Mouse (Mus musculus) ovary, adult 18-20 months (tissue): Measurements from ENCODE around the gene Colec11.

ENCODE experiments used
- DNase-seq: peaks from one replicate; pipeline ENCODE4 v3.0.0; 2022; ENCODE audit warnings: low spot score, mixed read lengths

Colec11 gene

GRCm38 (mm10) chr12:28623195-28623594, at the start of gene Colec11:
Gene Colec11, minus strand, starts transcription at chr12:28623377.
- DNase-seq, result peak; percentile 11

DNA sequence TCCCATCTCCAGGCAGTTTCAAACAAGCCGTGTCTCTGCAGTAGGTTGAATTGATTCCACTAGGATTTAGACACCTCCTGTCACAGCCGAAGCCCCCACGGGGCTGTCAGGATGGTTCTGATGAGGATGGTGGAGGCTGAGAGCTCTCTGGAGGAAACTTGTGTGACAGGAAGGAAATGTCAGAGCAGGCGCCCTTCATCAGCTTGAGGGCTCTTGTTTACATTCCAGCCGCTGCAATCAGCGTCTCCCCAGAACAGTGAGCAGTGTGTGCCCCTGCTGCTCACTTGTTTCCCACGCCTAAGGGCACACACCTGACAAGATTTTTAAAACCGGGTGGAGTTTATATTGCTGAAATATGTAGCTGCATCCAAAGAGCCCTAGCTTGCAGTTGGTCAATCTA, 44.1 kb upstream of the Colec11 start:
- no peak for DNase-seq

- no peak for DNase-seq
These were observed 43.6 kb upstream of the Colec11 start for GRCm38 (mm10) chr12:28666734-28667133.

DNA sequence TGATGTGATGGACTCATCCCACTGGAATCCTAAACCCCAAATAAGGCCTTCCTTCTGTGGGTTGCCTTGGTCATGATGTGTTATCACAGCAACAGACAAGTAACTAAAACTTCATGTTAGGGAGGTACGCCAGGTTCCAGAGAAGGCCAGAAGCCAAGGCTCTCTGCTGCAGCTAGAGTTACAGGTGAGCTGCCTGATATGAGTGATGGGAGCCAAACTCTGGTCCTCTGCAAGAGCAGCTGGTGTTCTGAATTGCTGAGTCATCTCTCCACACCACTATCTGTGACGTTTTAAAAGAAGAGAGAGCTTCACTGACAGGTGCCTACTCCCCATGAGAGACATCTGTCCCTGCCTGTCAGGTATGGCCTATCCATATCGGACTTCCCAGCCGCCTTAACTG, 39.5 kb upstream of the Colec11 start:
- no peak for DNase-seq

DNA sequence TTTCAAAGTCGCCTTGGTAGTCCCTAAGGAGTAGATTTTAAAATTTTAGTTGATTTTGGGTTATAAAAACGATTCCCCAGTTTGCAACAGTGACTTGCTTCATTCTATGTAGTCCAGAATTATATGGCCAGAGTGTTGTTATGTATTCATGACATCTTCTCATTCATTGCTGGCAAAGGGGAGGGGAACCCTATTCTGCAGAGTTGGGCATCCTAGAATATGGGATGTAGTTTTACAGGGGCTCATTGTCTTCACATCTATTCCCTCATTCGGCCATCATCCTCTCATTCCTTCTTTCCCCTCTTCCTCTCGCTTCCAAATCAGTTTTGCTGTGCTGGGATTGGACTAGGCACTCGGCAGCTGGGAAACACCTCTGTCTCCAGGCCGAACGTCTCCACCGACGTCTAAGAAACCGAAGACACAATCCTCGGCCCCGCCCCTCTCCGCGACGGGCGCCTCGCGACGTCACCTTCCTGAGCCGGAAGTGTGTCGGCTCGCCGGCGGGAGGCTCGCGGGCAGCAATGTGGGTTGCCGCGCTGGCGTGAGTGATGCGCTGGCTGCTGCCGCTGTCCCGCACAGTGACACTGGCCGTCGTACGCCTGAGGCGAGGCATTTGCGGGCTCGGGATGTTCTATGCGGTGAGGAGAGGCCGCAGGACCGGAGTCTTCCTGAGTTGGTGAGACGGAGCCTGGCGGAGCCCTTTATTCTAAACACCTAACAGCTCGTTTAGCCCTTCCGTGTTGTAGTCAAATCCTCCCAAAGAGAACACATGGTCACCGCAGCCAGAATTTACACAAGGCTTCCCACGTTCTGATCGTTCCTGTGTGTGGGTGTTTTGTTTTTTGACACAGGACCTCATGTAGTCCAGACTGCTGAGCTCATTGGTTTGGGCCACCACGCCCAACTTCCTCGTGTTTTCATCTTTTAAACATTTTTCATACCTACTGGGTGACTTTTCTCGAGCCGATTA, 26.2 kb upstream of the Colec11 start, which contains the start of gene Rnaseh1:
Gene Rnaseh1 (plus strand): TSS at position 462 of the 970 bp plus-strand sequence.
- DNase-seq, result peak; percentile 76

DNA sequence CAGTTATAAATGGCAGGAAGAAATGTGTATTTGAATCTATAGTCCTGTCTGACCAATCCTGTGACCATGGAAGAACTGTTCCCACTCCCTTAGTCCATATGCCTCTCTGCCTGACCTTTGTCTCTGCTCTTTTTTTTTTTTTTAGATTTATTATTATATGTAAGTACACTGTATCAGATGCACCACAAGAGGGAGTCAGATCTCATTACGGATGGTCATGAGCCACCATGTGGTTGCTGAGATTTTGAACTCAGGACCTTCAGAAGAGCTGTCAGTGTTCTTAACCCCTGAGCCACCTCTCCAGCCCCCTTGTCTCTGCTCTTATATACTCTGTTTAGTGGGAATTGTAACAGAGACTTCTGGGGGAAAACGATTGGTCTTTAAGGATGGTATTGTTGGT, 15.6 kb upstream of the Colec11 start:
- DNase-seq, result no peak

DNA sequence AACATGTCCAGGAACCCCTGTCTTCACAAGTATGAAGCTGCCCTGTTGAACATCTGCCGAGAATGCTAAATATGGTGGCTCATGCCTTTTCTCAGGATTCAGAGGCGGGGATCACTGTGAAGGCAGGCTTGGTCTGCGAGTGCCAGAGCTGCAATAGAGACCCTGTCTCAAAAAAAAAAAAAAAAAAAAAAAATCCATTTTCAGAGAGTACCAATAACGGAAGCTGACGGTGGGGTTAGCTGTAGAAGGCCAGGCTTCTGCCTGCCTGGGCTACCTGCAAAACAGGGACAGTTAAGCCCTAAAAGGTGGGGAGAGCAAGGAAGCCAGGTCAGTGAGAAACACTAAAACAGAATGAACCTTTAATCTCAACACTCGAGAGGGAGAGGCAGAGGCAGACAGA, 13.4 kb upstream of the Colec11 start:
- DNase-seq, result no peak

DNA sequence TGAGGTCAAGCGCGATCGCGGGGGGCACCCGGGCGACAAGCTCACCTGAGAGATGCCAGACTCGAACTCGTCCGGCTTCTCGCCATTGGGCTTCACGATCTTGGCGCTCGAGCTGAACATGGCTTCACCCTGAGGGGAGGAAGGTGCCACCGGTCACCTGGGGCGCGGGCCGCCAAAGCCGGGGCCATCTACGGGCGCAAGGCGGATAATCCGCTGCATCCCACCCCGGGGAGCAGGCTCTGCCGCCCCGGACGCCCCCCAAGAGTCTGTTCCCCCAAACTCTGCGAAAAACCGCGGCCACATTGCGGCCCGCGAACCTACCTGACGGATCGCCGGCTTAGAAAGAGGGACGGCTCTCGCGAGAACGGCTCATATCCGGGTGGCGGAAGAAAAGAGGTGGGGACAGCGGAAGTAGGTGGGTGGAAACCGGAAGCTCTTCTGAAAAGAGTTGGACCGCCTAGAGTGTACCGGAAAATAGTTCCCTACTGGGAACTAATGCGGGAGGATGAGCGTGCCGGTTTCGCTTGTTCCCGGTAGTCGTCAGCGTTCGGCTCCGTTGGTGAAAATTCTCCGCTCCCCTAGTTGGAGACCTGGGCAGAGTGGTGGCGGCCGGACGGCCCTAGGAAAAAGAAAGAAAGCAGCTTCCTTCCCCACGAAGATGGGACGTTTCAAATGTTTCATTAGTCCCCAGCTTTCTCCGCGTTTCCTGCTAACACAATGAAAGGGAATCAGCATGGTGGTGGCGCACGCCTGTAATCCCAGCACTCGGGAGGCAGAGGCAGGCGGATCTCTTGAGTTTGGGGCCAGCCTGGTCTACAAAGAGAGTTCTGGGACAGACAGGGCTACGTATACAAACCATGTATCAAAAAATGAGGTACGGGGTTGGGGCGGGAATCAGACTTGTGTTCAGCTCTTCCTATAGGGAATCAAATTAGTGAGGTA, 12.6 kb upstream of the Colec11 start, which contains the start of gene Rps7:
Gene Rps7 (minus strand): TSS at position 419 of the 942 bp plus-strand sequence.
- DNase-seq, result peak; percentile 88

GRCm38 (mm10) chr12:28635058-28635534, 11.9 kb upstream of the Colec11 start:
- no peak for DNase-seq

GRCm38 (mm10) chr12:28628436-28628835, 5.3 kb upstream of the Colec11 start:
- DNase-seq, result no peak

DNA sequence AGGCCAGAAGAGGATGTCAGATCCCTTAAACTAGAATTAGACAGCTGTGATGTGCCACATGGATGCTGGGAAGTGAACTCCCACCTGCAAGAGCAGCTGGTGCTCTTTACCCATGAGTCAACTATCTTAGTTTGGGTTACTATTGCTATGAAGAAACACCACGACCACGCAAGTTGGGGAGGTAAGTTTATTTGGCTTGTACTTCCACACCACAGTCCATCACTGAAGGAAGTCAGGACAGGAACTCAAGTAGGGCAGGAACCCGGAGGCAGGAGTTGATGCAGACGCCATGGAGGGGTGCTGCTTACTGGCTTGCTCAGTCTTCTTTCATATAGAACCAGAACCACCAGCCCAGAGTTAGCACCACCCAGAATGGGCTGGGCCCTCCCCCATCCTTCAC, 3.9 kb upstream of the Colec11 start:
- DNase-seq, result no peak

GRCm38 (mm10) chr12:28625407-28625806, 2.2 kb upstream of the Colec11 start:
- no peak for DNase-seq

- no peak for DNase-seq
These were observed 1.1 kb upstream of the Colec11 start for GRCm38 (mm10) chr12:28624251-28624650.

DNA sequence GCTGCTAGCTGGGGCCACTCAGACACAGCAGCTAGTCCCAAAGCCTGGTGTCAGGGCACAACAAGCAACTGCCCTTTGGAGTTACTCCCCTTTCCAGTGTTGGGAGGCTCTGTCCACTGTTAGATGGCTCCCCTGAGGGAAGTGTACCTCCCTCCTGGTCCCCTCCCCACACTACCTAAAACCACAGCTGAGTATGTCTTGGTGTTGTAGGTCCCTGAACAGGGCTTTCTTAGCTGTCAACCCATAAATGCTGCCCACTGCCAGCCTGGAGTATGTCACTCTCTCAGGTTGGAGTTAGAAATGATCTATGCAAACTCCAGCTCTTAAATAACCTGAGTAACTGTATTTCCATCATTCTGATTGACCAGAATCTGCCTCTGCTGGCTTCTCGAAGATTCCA, 536 bp downstream of the Colec11 start:
- DNase-seq, result no peak

DNA sequence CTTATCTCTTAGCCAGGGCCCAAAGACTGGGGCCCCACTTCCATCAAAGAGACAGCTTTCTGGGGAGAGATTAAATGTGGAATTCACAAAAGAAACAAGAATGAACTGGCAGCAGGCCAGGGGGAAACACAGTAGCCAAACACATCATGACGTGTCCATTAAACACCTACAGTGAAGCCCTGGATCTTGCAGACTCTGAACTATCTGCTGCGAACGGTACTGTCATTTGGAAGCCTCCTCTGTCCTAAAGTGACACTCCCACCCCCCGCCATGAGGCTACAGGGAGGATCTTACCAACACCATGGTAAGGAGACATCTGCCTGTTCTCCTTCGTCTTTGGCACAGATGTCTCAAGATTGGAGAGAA, 1.0 kb downstream of the Colec11 start:
- DNase-seq, result no peak

DNA sequence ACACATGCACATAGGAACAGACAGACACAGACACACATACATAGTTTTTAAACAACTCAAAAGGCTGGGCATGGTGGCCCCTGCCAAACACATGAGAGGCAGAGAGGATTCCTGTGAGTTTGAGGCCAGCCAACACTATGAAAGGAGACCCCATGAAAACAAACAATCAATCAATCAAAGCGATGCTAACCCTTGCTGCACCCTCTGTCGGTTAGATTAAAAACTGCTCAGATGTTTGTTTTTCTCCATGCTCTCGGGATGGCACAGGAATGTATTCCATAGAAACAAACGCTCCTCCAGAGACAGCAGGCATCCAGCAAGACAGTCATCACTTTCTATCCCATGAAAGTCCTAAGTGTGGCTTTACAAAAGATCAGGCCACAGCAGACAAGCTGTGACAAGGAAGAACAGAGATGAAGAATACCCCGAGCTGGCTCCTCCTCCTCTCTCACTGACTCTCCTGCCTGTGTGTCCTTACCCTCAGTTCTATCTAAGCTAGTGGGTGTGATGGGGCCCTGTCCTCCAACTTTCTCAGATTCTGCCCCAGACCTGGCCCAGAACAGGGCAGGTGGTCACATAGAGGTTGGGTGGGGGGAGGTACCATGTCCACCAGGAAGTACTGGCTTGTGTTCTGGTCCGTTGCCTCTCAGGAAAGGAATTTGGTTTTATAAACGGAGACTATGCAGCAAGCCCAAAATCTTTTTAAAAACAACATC, 1.6 kb downstream of the Colec11 start:
- no peak for DNase-seq

DNA sequence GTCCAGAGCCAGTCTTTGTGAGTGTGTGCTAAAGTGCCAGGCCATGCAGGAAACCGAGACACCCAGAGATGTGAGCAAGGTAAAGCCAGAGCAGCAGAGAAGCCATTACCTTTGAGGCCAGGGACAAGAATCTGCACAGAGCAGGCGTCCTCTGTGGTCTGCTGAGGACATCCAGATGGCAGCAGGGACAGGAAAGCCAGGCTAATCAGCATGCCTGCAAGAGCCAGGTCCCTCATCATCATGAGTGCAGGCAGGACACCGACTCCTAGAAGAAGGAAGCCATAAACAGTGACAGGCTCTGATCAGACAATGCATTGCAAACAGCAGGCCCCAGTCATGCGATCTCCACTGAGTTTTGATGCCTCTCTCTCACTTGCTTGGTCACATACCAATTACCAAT, 5.9 kb downstream of the Colec11 start:
- no peak for DNase-seq

DNA sequence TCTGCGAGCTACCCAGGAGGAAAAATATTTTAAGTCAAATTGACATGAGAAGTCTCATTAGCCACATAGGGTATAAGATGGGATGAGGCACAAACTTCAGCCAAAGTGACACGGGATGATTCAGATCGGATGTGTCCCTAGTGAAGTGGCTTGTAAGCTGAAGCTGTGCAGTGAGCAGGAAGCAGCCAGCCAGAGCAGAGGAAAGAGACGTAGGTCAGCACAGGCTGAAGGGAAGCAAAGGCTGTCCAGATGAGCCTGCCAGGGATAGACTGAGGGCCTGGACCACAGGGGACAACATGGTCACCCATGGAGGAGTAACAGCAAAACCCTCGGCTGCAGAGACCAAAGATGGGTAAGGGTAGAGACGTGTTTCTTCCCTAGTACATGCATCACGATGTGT, 8.8 kb downstream of the Colec11 start:
- no peak for DNase-seq

DNA sequence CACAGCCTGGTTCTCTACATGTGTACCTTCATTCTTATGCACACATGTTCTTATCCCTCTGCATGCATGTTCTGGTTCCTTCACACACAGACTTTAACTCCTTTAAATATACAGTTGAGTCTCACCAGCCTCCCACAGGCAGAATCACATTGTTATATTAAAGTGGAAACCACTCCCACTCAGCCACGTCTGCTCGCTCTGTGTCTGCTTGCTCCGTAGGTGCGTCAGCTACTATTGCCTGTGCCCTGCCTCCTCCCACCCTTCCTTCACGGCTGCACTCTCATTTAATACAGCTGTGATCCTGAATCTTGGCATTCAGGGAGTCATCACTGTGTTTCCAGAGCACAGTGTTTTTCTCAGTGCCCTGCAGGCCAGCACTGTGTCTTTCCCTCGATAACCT, 10.8 kb downstream of the Colec11 start:
- DNase-seq, result no peak

DNA sequence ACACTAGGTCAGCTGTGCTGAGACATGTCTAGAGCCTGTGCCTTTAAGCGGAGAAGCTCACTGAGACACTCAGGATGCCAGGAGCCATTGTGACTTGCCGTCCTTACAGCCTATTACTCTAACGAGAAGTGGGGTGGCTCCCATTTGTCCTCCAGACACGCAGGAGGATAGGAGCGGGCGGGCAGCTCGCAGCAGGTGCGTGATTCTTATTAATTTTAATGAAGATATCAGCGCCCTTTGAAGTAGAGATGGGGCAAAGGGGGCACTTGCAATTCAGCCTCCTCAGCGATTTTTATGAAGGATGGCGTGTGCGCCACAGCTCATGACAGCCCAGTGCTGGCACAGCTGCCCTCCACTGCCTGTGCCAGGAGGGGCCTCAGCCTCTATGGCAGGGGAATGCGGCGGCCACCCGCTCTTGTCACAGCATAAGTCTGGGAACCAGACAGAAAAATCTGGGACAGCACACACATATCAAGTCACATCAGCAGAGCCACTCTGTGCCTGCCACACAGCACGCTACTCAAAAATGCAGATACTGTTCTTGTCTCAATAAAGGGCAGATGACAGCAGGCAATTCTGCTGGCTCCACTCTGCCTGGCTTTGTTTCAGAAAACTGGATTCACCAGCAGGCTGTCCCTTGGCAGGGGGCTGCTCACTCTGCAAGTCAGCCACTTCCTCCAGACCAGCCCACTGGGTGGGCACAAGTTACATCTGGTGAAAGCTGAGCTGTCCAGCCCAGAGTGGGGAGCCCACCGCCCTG, 15.5 kb downstream of the Colec11 start:
- no peak for DNase-seq

DNA sequence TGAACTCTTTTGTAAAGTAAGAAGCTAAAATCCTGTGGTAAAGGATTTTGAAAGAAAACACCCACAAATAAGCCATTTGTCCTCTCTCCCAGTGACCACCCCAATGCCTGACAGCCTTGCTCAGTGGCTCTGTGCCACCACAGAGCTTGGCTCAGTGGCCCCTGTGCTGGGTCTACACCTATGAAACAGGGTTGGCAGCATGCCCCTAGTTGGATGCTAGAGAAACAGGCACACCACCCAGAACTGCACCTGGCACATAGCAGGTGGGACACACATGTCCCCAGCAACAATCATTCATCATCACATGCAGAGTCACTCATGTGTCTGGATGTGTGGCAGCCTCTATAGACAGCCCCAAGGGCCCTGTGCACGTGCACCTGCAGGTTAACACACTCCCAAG, 19.7 kb downstream of the Colec11 start:
- DNase-seq, result no peak
